Mouse (Mus musculus): Measurements from ENCODE around the gene Gm49721. TPM values are rescaled to one million over a fixed set of nuclear protein-coding genes. Genes with fewer than 3 reads are reported as not detected.
A peak's percentile ranks its signal among the peaks of the same experiment; 100 is the strongest.
"Not testable (repeated sequence)": the region's sequence is repeated elsewhere in the genome, so short reads cannot be mapped to it uniquely, and the experiment has no call there.

Gm49721 gene
- polyA plus RNA-seq, 1 experiment from 2014 or later: not detected

DNA sequence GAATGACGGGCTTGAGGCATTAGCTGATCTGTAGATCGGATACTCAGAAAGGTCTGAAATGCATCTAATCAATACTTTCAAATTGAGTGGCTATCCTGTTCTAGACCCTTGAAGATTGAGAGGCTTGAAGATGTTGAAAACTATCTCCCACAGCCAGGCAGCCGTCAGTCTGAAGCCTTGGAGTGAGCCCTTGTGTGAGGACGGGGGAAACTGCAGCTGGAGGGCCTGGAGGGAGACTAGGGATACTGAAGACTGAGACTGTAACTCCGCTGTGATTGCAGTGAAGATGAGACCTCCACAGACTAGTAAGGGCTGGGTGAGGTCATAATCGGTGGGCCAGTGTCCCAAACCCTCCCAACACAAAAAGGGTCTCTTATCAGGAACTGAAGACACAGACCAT, 16.4 kb upstream of the Gm49721 start:
- H3K9me3 ChIP-seq; ATAC-seq (ENCODE audit: insufficient number of reproducible peaks, low FRiP score, low TSS enrichment, low read depth); H3K27ac ChIP-seq; H3K27me3 ChIP-seq; H3K36me3 ChIP-seq; H3K4me2 ChIP-seq; H3K9ac ChIP-seq; H3K4me1 ChIP-seq; H3K4me3 ChIP-seq: not testable (repeated sequence)
- 82% methylated on average over 4 of the region's 6 CpGs for WGBS

DNA sequence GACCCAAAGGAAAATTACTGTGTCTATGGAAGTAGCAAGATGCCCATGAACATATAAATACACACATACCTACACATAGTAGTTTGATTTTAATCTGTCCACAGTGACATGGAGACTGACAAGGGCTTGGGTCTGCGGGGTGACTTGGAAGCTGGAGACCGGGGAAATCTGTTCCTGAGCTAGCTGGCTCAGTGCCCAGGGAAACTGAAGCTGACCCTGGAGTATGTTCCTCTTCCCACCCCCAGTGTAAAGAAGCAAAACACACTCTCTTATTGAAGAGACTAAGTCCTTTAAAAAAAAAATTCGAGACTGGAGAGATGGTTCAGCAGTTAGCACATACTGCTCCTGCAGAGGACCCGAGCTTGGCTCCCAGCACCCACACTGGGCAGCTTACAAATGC, 15.8 kb upstream of the Gm49721 start:
- not testable (repeated sequence) for H3K27ac ChIP-seq; H3K36me3 ChIP-seq; H3K9me3 ChIP-seq; H3K27me3 ChIP-seq; H3K9ac ChIP-seq; ATAC-seq (ENCODE audit: insufficient number of reproducible peaks, low FRiP score, low TSS enrichment, low read depth); H3K4me3 ChIP-seq; H3K4me1 ChIP-seq; H3K4me2 ChIP-seq
- WGBS: 56% methylated on average over 4 of the region's 4 CpGs

DNA sequence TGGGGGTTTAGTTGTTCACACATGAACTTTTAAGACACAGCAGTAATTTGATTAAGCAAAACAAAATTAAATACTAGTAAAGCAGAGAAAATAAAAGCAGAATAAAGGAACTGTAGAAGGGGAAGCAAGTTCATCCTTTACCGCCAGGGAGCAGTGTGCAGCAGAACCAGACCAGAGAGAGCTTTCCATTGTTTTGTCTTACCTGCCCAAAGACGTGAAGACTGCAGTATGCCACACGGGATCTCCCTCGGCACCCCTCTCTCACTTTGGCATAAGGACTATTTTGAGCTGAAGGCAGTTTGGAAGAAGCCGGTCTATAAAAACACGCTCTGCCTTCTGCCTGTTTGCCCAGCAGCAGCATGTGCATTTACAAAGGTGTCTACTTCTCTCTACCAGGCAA, 13.3 kb upstream of the Gm49721 start:
- H3K27ac ChIP-seq, H3K4me3 ChIP-seq: not testable (repeated sequence)

DNA sequence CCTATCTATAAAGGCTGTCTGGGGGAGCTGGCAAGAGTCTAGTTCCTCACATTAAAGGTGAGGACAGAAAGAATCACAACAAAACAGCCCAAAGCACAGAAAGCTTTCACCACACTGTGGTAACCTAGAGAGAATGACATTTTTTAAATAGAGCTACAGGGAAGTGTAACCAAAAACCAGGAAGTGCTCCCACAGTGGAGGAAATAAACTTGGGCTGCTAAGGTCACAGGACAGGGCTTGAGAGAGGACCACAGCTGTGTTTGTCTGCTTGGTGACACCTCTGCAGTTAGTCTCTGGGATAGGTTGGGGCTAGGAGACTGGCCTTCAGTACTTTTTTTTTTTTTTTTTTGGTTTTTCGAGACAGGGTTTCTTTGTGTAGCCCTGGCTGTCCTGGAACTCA, 11.0 kb upstream of the Gm49721 start:
- not testable (repeated sequence) for H3K9ac ChIP-seq; ATAC-seq (ENCODE audit: insufficient number of reproducible peaks, low FRiP score, low TSS enrichment, low read depth); H3K27me3 ChIP-seq; H3K36me3 ChIP-seq; H3K4me3 ChIP-seq; H3K27ac ChIP-seq; H3K4me1 ChIP-seq; H3K4me2 ChIP-seq; H3K9me3 ChIP-seq
- 83% methylated on average over 1 of the region's 1 CpGs for whole genome bisulfite sequencing

More for the DNA sequence above, 13.3 kb upstream of the Gm49721 start:
- not testable (repeated sequence) for H3K36me3 ChIP-seq; H3K27me3 ChIP-seq; ATAC-seq (ENCODE audit: insufficient number of reproducible peaks, low FRiP score, low TSS enrichment, low read depth); H3K4me2 ChIP-seq; H3K9ac ChIP-seq; H3K9me3 ChIP-seq; H3K4me1 ChIP-seq
- 21% methylated on average over 6 of the region's 6 CpGs for WGBS

DNA sequence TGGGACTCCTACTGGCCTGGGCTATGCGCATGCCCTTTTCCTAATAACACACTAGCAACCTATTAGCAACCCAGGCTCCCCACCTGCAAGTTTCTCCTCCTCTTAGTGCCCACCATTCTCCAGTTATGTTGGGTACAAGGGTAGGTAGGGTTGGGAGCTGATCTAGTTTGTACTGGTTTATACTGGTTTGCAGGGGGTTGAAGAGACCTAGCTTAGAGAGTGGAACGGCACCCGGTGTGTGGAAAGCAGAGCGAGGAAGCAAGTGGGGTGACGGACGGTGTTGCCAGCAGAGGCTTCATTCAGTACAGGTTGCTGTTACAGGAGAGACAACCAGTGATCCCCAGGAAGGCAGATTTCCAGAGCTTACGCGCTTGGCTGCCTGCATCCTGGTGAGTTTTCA, 8.4 kb upstream of the Gm49721 start, which contains the start of gene Rnaset2b:
Gene Rnaset2b (plus strand): TSS at position 301 of the 400 bp plus-strand sequence.
- not testable (repeated sequence) for H3K36me3 ChIP-seq; ATAC-seq (ENCODE audit: insufficient number of reproducible peaks, low FRiP score, low TSS enrichment, low read depth); H3K4me2 ChIP-seq; H3K9me3 ChIP-seq; H3K27me3 ChIP-seq; H3K9ac ChIP-seq; H3K4me3 ChIP-seq; H3K4me1 ChIP-seq; H3K27ac ChIP-seq
- WGBS: 100% methylated on average over 1 of the region's 8 CpGs

DNA sequence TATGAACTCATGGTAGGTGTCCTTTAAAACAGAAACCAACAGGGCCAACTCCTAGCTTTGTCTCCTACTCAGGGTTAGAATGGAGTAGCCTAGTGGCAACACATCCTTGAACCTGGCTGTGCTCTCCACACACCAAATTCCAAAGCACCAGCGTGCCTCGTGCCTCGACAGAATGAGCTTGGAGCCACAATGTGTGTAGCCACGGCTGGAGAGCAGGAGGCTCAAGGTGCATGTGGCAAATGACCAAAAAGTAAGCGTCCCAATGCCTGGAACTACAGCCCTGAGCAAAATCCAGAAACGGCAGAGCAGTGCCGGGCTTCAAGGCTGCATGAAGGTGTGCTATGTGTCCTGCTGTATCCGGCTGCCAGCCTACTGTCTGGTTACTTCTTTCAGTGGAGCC, 7.5 kb upstream of the Gm49721 start:
- not testable (repeated sequence) for ATAC-seq (ENCODE audit: insufficient number of reproducible peaks, low FRiP score, low TSS enrichment, low read depth); H3K9me3 ChIP-seq; H3K4me3 ChIP-seq; H3K4me2 ChIP-seq; H3K27ac ChIP-seq; H3K36me3 ChIP-seq; H3K9ac ChIP-seq; H3K27me3 ChIP-seq; H3K4me1 ChIP-seq
- 74% methylated on average over 8 of the region's 8 CpGs for WGBS

DNA sequence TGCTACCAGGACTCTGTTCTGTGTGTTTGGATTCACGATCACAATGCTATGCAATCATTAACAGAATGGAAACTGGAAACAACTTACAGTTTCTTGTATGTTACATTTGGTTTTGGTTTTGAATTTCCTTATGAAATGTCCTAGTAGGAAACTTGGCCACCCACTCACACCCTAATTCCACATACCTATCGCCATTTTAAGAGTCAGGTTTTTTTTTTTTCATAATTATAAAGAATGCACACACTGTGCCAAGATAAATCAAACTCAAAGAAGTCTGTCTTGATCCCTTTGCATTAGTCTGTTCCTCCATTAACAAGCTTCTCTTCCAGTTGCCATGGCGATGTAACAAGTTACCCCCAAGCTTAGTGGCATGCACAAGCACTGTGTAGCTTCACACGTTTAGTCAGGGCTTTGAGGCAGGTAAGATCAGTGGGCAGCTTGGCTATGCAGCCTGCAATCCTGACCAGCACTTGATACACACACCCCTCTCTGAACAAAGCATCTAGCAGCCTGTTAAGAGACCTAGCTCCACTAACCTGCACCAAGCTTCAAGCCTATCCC, 5.8 kb upstream of the Gm49721 start:
- ATAC-seq (ENCODE audit: insufficient number of reproducible peaks, low FRiP score, low TSS enrichment, low read depth); H3K9me3 ChIP-seq; H3K4me3 ChIP-seq; H3K36me3 ChIP-seq; H3K27ac ChIP-seq; H3K27me3 ChIP-seq; H3K4me1 ChIP-seq; H3K9ac ChIP-seq; H3K4me2 ChIP-seq: not testable (repeated sequence)
- WGBS: 54% methylated on average over 4 of the region's 4 CpGs

DNA sequence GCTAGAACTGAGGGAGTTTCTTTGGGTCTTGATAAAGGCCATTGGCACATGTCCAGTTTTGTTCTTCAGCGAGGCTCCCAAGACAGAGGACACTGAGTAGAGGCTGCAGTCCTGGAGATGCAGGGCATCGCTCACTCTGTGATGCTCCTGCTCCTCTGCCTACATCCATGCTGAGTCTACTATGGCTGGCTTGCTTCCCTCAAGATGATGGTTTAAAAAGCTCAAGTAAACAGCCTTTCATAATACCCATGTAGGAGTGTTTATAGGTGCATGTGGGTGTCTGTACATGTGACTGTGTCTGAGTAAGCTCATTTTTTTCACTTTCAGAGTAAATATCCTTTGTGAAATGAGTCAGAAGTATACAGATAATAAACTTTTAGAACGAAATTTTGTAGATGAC, 3.7 kb upstream of the Gm49721 start:
- not testable (repeated sequence) for H3K27me3 ChIP-seq; ATAC-seq (ENCODE audit: insufficient number of reproducible peaks, low FRiP score, low TSS enrichment, low read depth); H3K4me3 ChIP-seq; H3K9ac ChIP-seq; H3K4me1 ChIP-seq; H3K9me3 ChIP-seq; H3K36me3 ChIP-seq; H3K27ac ChIP-seq; H3K4me2 ChIP-seq
- 68% methylated on average over 3 of the region's 3 CpGs for WGBS

DNA sequence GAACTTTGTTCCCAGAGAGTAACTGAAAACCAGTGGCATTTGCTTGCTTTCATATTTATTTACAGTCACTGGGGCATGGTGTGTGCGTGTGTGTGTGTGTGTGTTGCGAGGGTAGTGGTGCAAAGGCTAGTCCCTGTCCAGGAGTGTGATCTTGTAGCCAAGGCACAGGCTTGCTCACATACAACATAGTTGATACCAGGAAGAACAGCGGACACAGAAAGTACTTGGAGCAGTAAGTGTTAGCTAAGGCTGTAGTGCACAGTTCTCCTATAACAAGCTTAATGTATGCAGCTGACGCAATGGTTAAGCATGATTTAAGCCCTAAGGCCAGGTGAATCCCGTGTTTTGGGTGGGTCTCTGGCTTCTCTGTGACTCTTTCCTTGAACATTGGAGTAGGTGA, 676 bp downstream of the Gm49721 start:
- not testable (repeated sequence) for H3K27me3 ChIP-seq; H3K9ac ChIP-seq; ATAC-seq (ENCODE audit: insufficient number of reproducible peaks, low FRiP score, low TSS enrichment, low read depth); H3K27ac ChIP-seq; H3K36me3 ChIP-seq; H3K4me1 ChIP-seq; H3K9me3 ChIP-seq
- Histone ChIP-seq H3K4me2 (peak overlapping the region; percentile 64), H3K4me3 (peak overlapping the region; percentile 50)
- 5% methylated on average over 5 of the region's 5 CpGs for WGBS

DNA sequence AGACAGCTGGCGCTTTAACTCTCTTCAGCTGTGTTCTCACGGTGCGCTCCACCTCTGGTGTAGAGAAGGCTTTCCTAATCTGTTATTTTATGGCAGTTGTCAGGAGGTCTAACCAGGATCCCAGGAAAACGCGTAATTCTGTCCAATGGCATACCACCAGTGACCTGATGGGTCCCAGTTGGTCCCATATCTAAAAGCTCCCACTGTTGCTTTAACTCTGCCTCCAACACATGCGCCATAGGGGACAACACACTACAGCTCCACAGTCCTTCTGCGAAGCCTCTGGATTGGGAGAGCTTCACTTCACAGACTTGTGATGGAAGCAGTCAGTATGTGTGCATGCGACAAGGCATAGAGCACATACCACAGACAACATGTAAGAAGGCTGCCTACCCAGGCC, 1.4 kb downstream of the Gm49721 start:
- H3K4me3 ChIP-seq; H3K27me3 ChIP-seq; H3K9me3 ChIP-seq; H3K4me2 ChIP-seq; H3K36me3 ChIP-seq; H3K9ac ChIP-seq; H3K4me1 ChIP-seq; ATAC-seq (ENCODE audit: insufficient number of reproducible peaks, low FRiP score, low TSS enrichment, low read depth); H3K27ac ChIP-seq: not testable (repeated sequence)
- 86% methylated on average over 5 of the region's 8 CpGs for WGBS

DNA sequence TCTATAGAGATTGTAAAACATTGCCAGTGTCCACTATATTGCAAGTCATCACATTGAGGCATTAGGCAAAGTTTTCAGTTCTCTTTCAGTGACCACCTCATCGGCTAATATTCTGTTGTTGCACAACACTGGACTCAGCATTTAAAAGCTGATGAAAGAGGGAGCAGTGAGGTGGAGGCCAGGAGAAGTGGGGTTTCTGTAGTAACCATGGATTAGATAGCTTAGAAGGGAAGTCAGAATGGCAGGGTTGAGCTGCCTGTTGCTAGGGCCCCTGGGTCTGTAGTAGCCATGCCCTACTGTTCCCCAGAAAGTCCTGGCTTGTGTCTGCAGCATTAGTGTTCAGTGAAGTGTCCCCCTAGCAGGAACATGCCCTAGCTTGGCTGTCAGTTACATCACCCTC, 7.4 kb downstream of the Gm49721 start:
- H3K36me3 ChIP-seq; H3K4me3 ChIP-seq; H3K4me1 ChIP-seq; H3K27me3 ChIP-seq; H3K9ac ChIP-seq; H3K9me3 ChIP-seq; ATAC-seq (ENCODE audit: insufficient number of reproducible peaks, low FRiP score, low TSS enrichment, low read depth); H3K4me2 ChIP-seq; H3K27ac ChIP-seq: not testable (repeated sequence)
- WGBS: 97% methylated on average over 1 of the region's 1 CpGs

DNA sequence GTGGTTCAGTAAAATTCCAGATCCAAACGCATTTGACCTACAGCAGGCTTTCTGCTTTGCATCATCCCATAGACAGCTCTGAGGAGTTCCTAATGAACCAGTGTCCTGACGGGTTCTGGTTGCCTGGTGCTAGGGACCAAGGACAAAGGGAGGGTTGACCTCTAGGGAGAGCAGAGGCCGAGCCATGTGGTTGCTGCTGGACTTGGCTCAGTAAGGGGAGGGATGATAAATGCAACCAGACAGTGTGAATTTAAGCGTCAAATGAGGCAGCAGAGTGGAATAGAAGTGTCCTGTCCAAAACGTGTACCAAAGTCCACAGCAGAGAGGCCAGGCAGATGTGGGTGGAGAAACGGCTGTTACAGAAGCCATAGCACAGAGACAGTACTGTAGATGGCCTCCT, 16.8 kb downstream of the Gm49721 start:
- not testable (repeated sequence) for H3K9ac ChIP-seq; H3K4me1 ChIP-seq; H3K9me3 ChIP-seq; ATAC-seq (ENCODE audit: insufficient number of reproducible peaks, low FRiP score, low TSS enrichment, low read depth); H3K4me3 ChIP-seq; H3K27me3 ChIP-seq; H3K27ac ChIP-seq; H3K4me2 ChIP-seq; H3K36me3 ChIP-seq
- no CpG with 5 or more reads among the region's 6 CpGs for WGBS

DNA sequence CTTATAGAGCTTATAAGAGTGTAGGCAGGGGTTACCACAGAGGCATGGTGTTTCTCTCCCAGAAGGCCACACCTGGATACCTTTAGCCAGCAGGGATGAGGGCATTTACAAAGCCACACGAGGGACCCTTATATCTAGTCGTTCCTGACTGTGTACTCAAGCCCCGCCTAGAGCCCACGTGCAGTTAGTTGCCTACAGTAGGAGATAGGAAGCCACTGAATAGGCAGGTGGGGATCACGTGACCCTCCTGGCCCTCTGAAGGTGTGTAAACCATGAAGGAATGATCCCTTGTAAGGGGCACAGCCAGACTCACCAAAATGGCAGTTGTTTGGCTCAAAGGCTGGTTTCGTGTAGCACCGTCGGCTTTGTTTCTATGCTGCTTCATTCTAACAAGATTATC, 18.1 kb downstream of the Gm49721 start:
- H3K4me1 ChIP-seq; H3K4me3 ChIP-seq; H3K9ac ChIP-seq; H3K4me2 ChIP-seq; ATAC-seq (ENCODE audit: insufficient number of reproducible peaks, low FRiP score, low TSS enrichment, low read depth); H3K36me3 ChIP-seq; H3K9me3 ChIP-seq; H3K27ac ChIP-seq; H3K27me3 ChIP-seq: not testable (repeated sequence)
- 86% methylated on average over 8 of the region's 8 CpGs for WGBS

All from limb, embryonic 15.5 days (tissue).